Mouse (Mus musculus) G1E (cell line): Measurements from ENCODE around the gene Apob. TPM values are rescaled to one million over a fixed set of nuclear protein-coding genes. Genes with fewer than 3 reads are reported as not detected.
"Not testable (repeated sequence)": the region's sequence is repeated elsewhere in the genome, so short reads cannot be mapped to it uniquely, and the experiment has no call there.

Experiments used
- ATAC-seq: 2 replicates; pipeline ENCODE4 v1.8.0; 2016; ENCODE audit warnings: mild to moderate bottlenecking; ENCODE audit not compliant: insufficient number of reproducible peaks, poor library complexity, low FRiP score, severe bottlenecking; ENCODE audit errors: extremely low read depth
- DNase-seq: peaks from one replicate; pipeline ENCODE4 v3.0.0; 2012; ENCODE audit warnings: low spot score
- H3K27me3 ChIP-seq: 2 replicates; pipeline ENCODE4 v1.6.1; 2012; ENCODE audit warnings: mild to moderate bottlenecking, low read length, inconsistent platforms; ENCODE audit not compliant: insufficient read depth
- H3K36me3 ChIP-seq: replicated peaks from 2 replicates; pipeline ENCODE3; 2012; ENCODE audit warnings: mild to moderate bottlenecking, inconsistent platforms
- H3K4me1 ChIP-seq: 2 replicates; pipeline ENCODE4 v1.6.1; 2012; ENCODE audit warnings: low read depth, low read length, inconsistent platforms, mixed read lengths; ENCODE audit not compliant: insufficient read depth
- H3K4me3 ChIP-seq: 2 replicates; pipeline ENCODE4 v1.5.1; 2012; ENCODE audit warnings: low read depth, mild to moderate bottlenecking, inconsistent platforms, low read length, moderate library complexity, mixed read lengths
- H3K9me3 ChIP-seq: replicated peaks from 2 replicates; pipeline ENCODE4 v1.6.1; 2012; ENCODE audit warnings: inconsistent platforms
- CTCF ChIP-seq: IDR thresholded peaks from 2 replicates; pipeline ENCODE4 v1.5.1; 2012; ENCODE audit warnings: low read depth, low read length, inconsistent platforms, mixed read lengths
- GATA1 ChIP-seq: IDR thresholded peaks from 2 replicates; pipeline ENCODE4 v1.6.1; 2012; ENCODE audit warnings: borderline replicate concordance, low read length, inconsistent platforms, mixed read lengths
- GATA2 ChIP-seq: IDR thresholded peaks from 2 replicates; pipeline ENCODE4 v1.6.1; 2012; ENCODE audit warnings: low read depth, low read length, inconsistent platforms, borderline replicate concordance
- POLR2AphosphoS5 ChIP-seq: IDR thresholded peaks from 2 replicates; pipeline ENCODE4 v1.6.1; 2012; ENCODE audit warnings: low read depth, low read length, inconsistent platforms; ENCODE audit not compliant: insufficient replicate concordance
- TAL1 ChIP-seq: conservative IDR thresholded peaks from 2 replicates; pipeline ENCODE4 v1.6.1; 2012; ENCODE audit warnings: low read depth, low read length, inconsistent platforms, mixed read lengths
- polyA plus RNA-seq: library from polyadenylated mRNA; stranded (reverse); fragments of >175 nt; gene quantifications from 2 replicates; pipeline ENCODE4 v1.2.3, GENCODE M21; 2012
- total RNA-seq, 2 experiments: library from RNA; stranded (forward) in 1 of 2; stranded (reverse) in 1 of 2; fragments of 200-1000 nt in 1 of 2; fragments of >200 nt in 1 of 2; fragmentation: Nextera tagmentation in 1 of 2; gene quantifications; 2 replicates each; pipeline ENCODE4 v1.2.3; 2014 to 2017

The Apob gene
- total and polyA plus RNA-seq, 3 experiments: 0.16 TPM; not detected in 2

DNA sequence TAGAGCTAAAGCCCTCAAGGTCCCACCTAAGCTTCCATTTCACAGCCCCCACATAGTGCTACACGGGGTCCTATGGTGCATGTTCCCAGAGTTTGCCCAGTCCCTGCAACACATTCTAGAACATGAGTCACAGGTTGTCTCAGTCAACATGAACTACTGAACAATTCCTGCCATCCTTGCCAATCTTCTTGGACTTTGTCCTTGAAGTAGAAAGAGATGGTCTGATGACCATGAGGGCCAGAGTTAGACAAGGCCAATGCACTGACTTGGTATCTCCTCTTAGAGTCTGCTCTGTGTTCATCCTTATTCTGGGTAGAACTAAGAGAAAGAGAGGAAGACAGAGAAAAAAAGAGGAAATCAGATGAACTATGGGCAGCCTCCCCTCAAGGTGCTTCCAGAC, 7.0 kb downstream of the Apob start:
- peaks cover 8% of the 10 kb centered on the region for H3K9me3 ChIP-seq
- TF ChIP-seq TAL1 (no peak), POLR2AphosphoS5 (no peak), CTCF (no peak), GATA2 (no peak), GATA1 (no peak)
- H3K27me3 ChIP-seq: no peaks in the 10 kb centered on the region
- DNase-seq (no peak), ATAC-seq (no peak)
- no peaks in the 10 kb centered on the region for H3K4me1 ChIP-seq
- no peaks in the 10 kb centered on the region for H3K36me3 ChIP-seq
- no peak overlapping the region for H3K4me3 ChIP-seq

DNA sequence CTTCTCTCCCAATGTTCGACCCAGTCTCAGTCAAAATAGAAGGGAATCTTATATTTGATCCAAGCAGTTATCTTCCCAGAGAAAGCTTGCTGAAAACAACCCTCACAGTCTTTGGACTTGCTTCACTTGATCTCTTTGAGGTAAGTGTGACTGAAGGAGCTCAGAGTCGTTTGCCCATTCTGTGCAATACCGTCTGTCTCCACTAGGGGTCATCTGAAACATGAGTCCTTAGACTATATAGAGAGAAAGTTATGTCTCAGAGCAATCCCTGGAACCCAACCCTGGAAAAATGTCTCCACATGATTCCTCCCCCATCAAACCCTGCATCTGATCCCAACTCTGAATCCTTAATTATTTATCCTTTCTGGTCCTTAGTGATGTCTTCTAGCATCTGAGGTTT, 13.4 kb downstream of the Apob start:
- TF ChIP-seq CTCF (peak; percentile 46; the same call in 1 of the 2 replicates), GATA1 (no peak)
- ATAC-seq: no peak
- no peak for DNase-seq
- H3K4me1 ChIP-seq: no peaks in the 10 kb centered on the region
- H3K4me3 ChIP-seq: no peak overlapping the region
- no peaks in the 10 kb centered on the region for H3K36me3 ChIP-seq
- H3K27me3 ChIP-seq: no peaks in the 10 kb centered on the region
- H3K9me3 ChIP-seq: peaks cover 8% of the 10 kb centered on the region

DNA sequence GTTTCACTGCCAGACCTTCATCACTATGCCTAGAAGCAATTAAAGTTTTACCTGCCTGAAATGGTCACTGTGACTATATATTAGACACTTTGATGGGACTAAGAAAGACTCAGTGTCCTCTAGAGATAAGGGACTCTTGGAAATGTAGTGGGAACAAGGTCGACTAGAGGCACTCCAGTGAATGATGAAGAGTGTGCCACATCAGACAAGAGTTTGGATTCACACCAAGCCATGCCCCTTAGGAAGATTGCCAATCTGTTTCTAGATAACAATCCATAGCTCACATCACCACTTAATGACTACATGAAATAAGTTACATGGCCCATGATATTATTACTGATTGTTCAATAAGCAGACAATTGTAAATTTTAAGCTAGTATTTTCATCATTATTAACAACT, 14.1 kb downstream of the Apob start:
- no peak overlapping the region for H3K4me3 ChIP-seq
- ATAC-seq: no peak
- H3K9me3 ChIP-seq: peaks cover 8% of the 10 kb centered on the region
- H3K36me3 ChIP-seq: no peaks in the 10 kb centered on the region
- no peak for DNase-seq
- TF ChIP-seq POLR2AphosphoS5 (no peak), CTCF (no peak), GATA1 (no peak), GATA2 (no peak), TAL1 (no peak)
- no peaks in the 10 kb centered on the region for H3K27me3 ChIP-seq
- no peaks in the 10 kb centered on the region for H3K4me1 ChIP-seq

DNA sequence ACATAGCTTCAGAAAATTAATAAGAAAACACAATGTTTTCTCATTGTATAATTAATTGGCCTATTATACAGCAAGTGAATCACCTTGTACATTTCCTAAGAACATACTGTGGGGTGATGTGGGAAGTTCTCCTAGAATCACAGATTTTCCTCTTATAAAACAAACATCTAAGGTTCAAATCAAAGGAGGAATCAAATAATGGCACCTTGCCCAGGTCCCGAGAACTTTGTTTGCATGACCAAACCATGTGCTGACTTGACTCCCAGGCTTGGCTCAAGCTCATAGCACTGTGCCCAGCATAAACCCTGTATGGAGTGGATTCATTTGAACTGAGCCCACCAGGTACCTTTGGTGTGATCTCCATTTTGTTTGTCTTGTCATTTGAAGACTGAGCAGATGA, 43.5 kb downstream of the Apob start:
- no peaks in the 10 kb centered on the region for H3K27me3 ChIP-seq
- no peak overlapping the region for H3K4me3 ChIP-seq
- TF ChIP-seq CTCF: no peak
- no peak for TF ChIP-seq GATA2
- TF ChIP-seq GATA1: no peak
- TF ChIP-seq POLR2AphosphoS5: no peak
- TF ChIP-seq TAL1: no peak
- DNase-seq (no peak), ATAC-seq (no peak)
- no peaks in the 10 kb centered on the region for H3K4me1 ChIP-seq
- no peaks in the 10 kb centered on the region for H3K36me3 ChIP-seq
- peaks cover 7% of the 10 kb centered on the region for H3K9me3 ChIP-seq

DNA sequence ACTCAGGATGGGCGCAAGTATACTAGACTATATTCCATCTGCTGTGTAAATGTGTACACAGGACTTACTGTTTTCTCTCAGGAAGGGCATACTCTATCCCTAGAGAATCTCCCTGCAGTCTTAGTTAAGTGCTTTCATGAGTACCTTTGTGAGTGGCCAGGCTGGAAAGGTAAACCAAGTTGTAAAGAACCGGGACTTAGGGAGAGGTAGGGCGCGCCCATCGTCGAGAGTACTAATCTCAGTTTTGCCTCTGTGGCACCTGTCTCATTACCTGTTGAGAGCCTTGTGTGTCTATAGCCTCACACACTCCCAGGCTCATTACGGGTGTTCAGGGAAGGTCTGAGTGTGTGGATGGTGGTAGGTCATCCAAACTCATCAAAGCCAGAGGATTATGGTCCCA, 52.1 kb downstream of the Apob start:
- TF ChIP-seq GATA2: no peak
- no peak for TF ChIP-seq CTCF
- no peak for TF ChIP-seq TAL1
- no peak for TF ChIP-seq POLR2AphosphoS5
- no peak for TF ChIP-seq GATA1
- ATAC-seq: no peak
- Histone ChIP-seq H3K9me3 (peaks cover 25% of the 10 kb centered on the region), H3K27me3 (no peaks in the 10 kb centered on the region), H3K4me3 (no peak overlapping the region), H3K4me1 (no peaks in the 10 kb centered on the region), H3K36me3 (no peaks in the 10 kb centered on the region)
- DNase-seq: no peak

DNA sequence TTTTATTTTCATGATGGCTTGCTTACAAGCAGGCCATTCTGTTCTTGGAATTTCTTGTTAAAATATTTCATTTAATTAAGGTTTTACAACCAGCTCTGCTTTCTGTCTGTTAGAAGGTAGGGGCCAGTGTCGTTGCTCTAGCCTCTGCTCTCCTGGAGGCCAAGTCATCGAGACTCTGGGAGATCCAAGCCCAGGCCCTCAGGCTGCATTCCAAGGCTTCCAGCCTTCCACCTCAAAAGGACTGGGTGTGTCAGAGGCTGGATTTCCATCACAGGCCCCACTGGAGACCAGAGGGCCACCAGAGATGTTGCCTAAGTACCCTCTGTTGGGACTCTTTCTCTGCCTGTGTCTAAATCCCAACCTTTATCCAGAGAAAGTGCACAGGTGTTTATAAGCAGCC, 52.6 kb downstream of the Apob start:
- TF ChIP-seq GATA1 (no peak), GATA2 (no peak)
- Histone ChIP-seq H3K9me3 (peaks cover 31% of the 10 kb centered on the region), H3K36me3 (no peaks in the 10 kb centered on the region), H3K4me3 (no peak overlapping the region), H3K4me1 (no peaks in the 10 kb centered on the region), H3K27me3 (no peaks in the 10 kb centered on the region)
- ATAC-seq (no peak), DNase-seq (no peak)

DNA sequence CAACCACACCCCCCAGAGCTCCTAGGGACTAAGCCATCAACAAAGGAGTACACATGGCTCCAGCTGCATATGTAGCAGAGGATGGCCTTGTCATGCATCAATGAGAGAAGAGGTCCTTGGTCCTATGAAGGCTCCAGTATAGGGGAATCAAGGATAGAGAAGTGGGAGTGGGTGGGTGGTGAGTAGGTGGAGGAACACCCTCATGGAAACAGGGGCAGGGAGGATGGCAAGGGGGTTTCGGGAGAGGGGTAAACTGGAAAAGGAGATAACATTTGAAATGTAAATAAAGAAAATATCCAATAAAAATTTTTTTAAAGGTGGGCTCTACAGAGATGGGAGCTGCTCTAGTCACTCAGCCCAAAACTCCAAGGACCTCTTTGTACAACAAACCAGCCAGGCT, 53.7 kb downstream of the Apob start:
- H3K27me3 ChIP-seq, H3K36me3 ChIP-seq, ATAC-seq, H3K4me3 ChIP-seq, DNase-seq, H3K4me1 ChIP-seq: not testable (repeated sequence)
- peaks cover 31% of the 10 kb centered on the region for H3K9me3 ChIP-seq
